Mouse (Mus musculus) kidney, embryonic 16.5 days (tissue): ENCODE results near the gene Atp6v0a1. TPM values are rescaled to one million over a fixed set of nuclear protein-coding genes. Genes with fewer than 3 reads are reported as not detected.

Source experiments
- ATAC-seq: fragments of 200-750 bp; cut with Nextera tagmentation; 2 replicates; pipeline ENCODE4 v1.8.0; 2017; ENCODE audit warnings: moderate TSS enrichment; ENCODE audit not compliant: low FRiP score, low TSS enrichment
- H3K27ac ChIP-seq: fragments of 300-500 bp; sonication (generic); 2 replicates; pipeline ENCODE4 v1.5.1; 2014; ENCODE audit warnings: low read length
- H3K27me3 ChIP-seq: fragments of 300-500 bp; sonication (generic); 2 replicates; pipeline ENCODE4 v1.6.1; 2014; ENCODE audit warnings: low read length, control low read depth, mixed read lengths; ENCODE audit not compliant: insufficient read depth
- H3K36me3 ChIP-seq: fragments of 300-500 bp; sonication (generic); 2 replicates; pipeline ENCODE4 v1.6.1; 2014; ENCODE audit warnings: low read length, control low read depth, mixed read lengths; ENCODE audit not compliant: insufficient read depth
- H3K4me1 ChIP-seq: fragments of 300-500 bp; sonication (generic); 2 replicates; pipeline ENCODE4 v1.6.1; 2014; ENCODE audit warnings: low read length, control low read depth, mixed read lengths; ENCODE audit not compliant: insufficient read depth
- H3K4me2 ChIP-seq: fragments of 300-500 bp; sonication (generic); replicated peaks from 2 replicates; pipeline ENCODE4 v1.6.1; 2014; ENCODE audit warnings: low read depth, low read length
- H3K4me3 ChIP-seq: fragments of 300-500 bp; sonication (generic); 2 replicates; pipeline ENCODE4 v1.5.1; 2014; ENCODE audit warnings: mild to moderate bottlenecking, low read length
- H3K9ac ChIP-seq: fragments of 300-500 bp; sonication (generic); replicated peaks from 2 replicates; pipeline ENCODE4 v1.6.1; 2014; ENCODE audit warnings: low read length
- H3K9me3 ChIP-seq: fragments of 300-500 bp; sonication (generic); 2 replicates; pipeline ENCODE4 v1.6.1; 2016; ENCODE audit warnings: low read length, control low read depth
- WGBS: fragments of 180-500 bp; shearing (Covaris S2); extraction: QIAGEN DNeasy Blood & Tissue Kit; methylation state at CpG from one replicate; pipeline ENCODE4 v1.1.7; 2014; 5-methylcytosine and 5-hydroxymethylcytosine counted together
- polyA plus RNA-seq: library from polyadenylated mRNA; unstranded; fragments of >200 nt; fragmentation: Nextera tagmentation; extraction: Ambion mirVana; gene quantifications from 2 replicates; pipeline ENCODE4 v1.2.1, GENCODE M21; 2015

Gene Atp6v0a1
- polyA plus RNA-seq, 1 experiment from 2014 or later = 42.2 TPM

DNA sequence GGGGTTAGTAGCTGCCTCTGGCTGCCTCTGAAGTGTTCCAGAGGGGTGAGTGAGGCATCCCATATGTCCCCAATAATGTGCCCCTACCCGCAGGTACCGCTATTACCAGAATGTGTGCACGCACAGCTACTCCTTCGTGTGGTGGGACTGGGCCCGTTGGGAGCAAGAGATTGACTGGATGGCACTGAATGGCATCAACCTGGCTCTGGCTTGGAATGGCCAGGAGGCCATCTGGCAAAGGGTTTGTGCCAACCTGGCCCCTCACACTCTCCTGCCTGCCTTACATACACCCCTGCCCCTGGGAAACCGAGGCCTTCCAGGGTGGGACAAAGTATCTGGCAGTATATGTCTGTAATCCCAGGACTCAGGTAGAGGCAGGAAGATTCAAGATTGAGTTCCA is 61.7 kb downstream of the Atp6v0a1 start:
- H3K36me3 ChIP-seq = no peaks in the 10 kb centered on the region
- H3K9ac ChIP-seq = peak overlapping the region; percentile 11; the same call in 1 of the 2 replicates
- WGBS = 78% methylated on average over 6 of the region's 6 CpGs
- H3K27me3 ChIP-seq = peaks cover 3% of the 10 kb centered on the region; the same call in 1 of the 2 replicates
- ATAC-seq = no peak
- no peak overlapping the region; the same call in 1 of the 2 replicates for H3K4me2 ChIP-seq
- no peak overlapping the region for H3K27ac ChIP-seq
- no peaks in the 10 kb centered on the region for H3K9me3 ChIP-seq
- no peak overlapping the region for H3K4me3 ChIP-seq
- H3K4me1 ChIP-seq = peaks cover 18% of the 10 kb centered on the region

DNA sequence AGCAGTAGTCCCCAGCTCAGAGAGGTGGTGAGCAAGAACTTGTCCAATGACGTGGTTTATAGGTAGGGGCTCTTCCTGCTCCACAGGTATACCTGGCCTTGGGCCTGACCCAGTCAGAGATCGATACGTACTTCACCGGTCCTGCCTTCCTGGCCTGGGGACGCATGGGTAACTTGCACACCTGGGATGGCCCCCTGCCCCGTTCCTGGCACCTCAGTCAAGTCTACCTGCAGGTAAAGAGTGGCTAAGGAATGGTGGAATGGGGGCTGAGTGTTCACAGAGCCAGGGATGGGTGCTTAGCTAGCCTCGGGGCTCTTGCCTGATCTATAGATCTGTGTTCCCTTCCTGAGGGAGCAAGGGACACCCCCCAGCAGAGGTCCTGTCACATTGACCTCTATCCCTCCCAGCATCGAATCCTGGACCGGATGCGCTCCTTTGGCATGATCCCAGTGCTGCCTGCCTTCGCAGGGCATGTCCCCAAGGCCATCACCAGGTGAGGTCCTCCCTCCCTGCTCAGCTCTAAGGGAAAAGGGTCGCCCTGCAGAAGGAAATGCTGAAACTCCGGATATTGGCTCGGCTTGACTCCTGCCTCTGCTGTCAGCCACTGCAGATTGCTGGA is 62.7 kb downstream of the Atp6v0a1 start:
- Histone ChIP-seq H3K9me3 (no peaks in the 10 kb centered on the region), H3K9ac (no peak overlapping the region), H3K4me3 (no peak overlapping the region), H3K4me1 (peaks cover 15% of the 10 kb centered on the region), H3K36me3 (no peaks in the 10 kb centered on the region), H3K4me2 (no peak overlapping the region), H3K27me3 (peaks cover 3% of the 10 kb centered on the region; the same call in 1 of the 2 replicates), H3K27ac (no peak overlapping the region)
- WGBS = 71% methylated on average over 14 of the region's 14 CpGs
- ATAC-seq = no peak

DNA sequence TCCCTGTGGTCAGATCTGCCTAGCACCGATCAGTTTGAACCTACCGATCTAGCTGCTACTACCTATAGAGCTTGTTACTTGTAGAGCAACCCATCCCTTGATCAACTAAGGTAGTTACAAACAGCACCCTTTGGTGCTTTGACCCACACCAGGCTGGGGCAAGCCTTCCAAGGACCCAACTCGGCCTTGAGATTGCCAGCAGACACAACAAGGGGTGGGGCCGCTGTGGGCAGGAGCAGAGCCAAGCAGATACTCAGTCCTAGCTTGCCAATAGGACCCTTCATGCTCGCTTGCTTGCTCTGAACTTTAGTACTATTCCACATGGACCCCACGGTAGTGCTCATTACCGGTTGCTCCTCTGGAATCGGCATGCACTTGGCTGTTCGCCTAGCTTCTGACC is 68.9 kb downstream of the Atp6v0a1 start, which contains the start of gene Hsd17b1:
Hsd17b1 (plus strand) TSS at position 291 of the 400 bp plus-strand sequence.
- Histone ChIP-seq H3K36me3 (no peaks in the 10 kb centered on the region), H3K4me2 (no peak within 1 kb of the TSS), H3K9ac (no peak within 1 kb of the TSS), H3K4me3 (no peak within 1 kb of the TSS), H3K27me3 (peaks cover 41% of the 10 kb centered on the region), H3K27ac (no peak within 1 kb of the TSS), H3K9me3 (no peaks in the 10 kb centered on the region), H3K4me1 (peaks cover 8% of the 10 kb centered on the region)
- ATAC-seq = no peak
- WGBS = 72% methylated on average over 9 of the region's 9 CpGs

DNA sequence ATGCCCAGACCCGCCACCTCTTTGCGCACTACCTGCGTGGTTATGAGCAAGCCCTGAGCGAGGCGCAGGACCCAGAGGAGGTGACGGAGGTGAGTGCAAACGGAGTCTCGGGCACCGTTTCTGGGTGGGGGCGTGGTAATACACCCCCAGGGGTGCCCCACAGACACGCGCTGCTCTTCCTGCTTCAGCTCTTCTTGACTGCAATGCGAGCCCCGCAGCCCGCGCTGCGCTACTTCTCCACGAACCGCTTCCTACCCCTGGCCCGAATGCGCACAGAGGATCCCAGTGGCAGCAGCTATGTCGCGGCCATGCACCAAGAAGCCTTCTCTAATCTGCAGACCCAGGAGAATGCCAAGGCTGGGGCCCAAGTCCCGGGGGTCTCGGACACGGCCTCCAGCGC is 70.5 kb downstream of the Atp6v0a1 start:
- Histone ChIP-seq H3K4me1 (peaks cover 17% of the 10 kb centered on the region), H3K9ac (no peak overlapping the region), H3K27me3 (peaks cover 41% of the 10 kb centered on the region), H3K27ac (no peak overlapping the region), H3K9me3 (no peaks in the 10 kb centered on the region), H3K4me3 (peak overlapping the region; percentile 5), H3K4me2 (peak overlapping the region; percentile 19), H3K36me3 (no peaks in the 10 kb centered on the region)
- no peak for ATAC-seq
- 3% methylated on average over 27 of the region's 27 CpGs for WGBS

DNA sequence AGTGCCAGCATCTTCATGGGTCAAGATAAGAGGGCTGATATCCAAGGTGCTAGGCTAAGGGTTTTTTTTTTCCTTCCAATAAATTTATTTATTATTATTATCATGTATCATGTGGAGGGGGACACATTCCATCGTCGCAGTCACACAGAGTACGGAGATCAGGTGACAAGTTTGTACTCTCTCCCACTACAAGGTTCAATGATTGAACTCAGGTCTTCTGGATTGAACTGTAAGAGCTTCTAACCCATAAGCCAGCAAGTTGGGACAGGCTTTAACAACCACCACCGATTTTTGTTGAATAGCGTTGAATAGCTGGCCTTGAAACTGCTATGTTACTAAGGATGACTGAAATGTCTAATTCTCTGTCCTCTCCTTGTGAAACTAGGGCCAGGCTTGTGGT is 71.2 kb downstream of the Atp6v0a1 start:
- H3K27ac ChIP-seq = no peak overlapping the region
- 59% methylated on average over 5 of the region's 5 CpGs for WGBS

GRCm38 (mm10) chr11:101081659-101082058 is 72.4 kb downstream of the Atp6v0a1 start:
- peak overlapping the region; percentile 60 for H3K9ac ChIP-seq
- peak overlapping the region; percentile 89 for H3K4me2 ChIP-seq
- 5% methylated on average over 10 of the region's 10 CpGs for WGBS
- no peaks in the 10 kb centered on the region for H3K9me3 ChIP-seq
- peak overlapping the region; percentile 90 for H3K4me3 ChIP-seq
- peaks cover 4% of the 10 kb centered on the region; the same call in 1 of the 2 replicates for H3K36me3 ChIP-seq
- peaks cover 41% of the 10 kb centered on the region for H3K27me3 ChIP-seq
- H3K4me1 ChIP-seq = peaks cover 27% of the 10 kb centered on the region
- ATAC-seq = no peak
- H3K27ac ChIP-seq = peak overlapping the region; percentile 87

More for the DNA sequence above, 71.2 kb downstream of the Atp6v0a1 start:
- Histone ChIP-seq H3K36me3 (peaks cover 4% of the 10 kb centered on the region; the same call in 1 of the 2 replicates), H3K4me2 (no peak overlapping the region), H3K9me3 (no peaks in the 10 kb centered on the region), H3K4me3 (no peak overlapping the region), H3K9ac (no peak overlapping the region), H3K27me3 (peaks cover 41% of the 10 kb centered on the region), H3K4me1 (peaks cover 17% of the 10 kb centered on the region)
- ATAC-seq = no peak

GRCm38 (mm10) chr11:101082208-101083082 is 73.2 kb downstream of the Atp6v0a1 start, which contains the start of gene Coasy:
TSS of gene Coasy (plus strand) at chr11:101082565.
- peak; percentile 88 for ATAC-seq
- under 1% methylated on average over 51 of the region's 51 CpGs for WGBS

DNA sequence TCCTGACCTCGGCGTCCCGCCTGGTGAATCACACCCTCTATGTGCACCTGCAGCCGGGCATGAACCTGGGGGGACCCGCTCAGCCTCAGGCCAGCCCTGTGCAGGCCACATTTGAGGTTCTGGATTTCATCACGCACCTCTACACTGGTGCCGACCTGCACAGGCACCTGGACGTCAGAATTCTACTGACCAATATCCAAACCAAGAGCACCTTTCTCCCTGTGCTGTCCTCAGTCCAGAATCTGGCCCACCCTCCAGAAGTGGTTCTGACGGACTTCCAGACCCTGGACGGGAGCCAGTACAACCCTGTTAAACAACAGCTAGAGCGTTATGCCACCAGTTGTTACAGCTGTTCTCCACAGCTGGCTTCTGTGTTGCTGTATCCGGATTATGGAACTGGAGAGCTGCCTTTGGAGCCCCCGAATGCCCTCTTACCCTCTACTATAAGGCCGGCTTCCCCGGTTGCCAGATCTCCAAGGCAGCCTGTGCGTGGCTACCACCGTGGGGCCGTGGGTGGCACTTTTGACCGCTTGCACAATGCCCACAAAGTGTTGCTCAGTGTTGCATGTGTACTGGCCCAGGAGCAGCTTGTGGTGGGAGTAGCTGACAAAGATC is 73.9 kb downstream of the Atp6v0a1 start:
- peak overlapping the region; percentile 89 for H3K4me2 ChIP-seq
- 24% methylated on average over 19 of the region's 19 CpGs for WGBS
- peak overlapping the region; percentile 95 for H3K9ac ChIP-seq
- H3K27ac ChIP-seq = peak overlapping the region; percentile 91
- no peak for ATAC-seq
- H3K36me3 ChIP-seq = peaks cover 4% of the 10 kb centered on the region; the same call in 1 of the 2 replicates
- peaks cover 33% of the 10 kb centered on the region for H3K27me3 ChIP-seq
- H3K4me1 ChIP-seq = peaks cover 35% of the 10 kb centered on the region
- no peaks in the 10 kb centered on the region for H3K9me3 ChIP-seq
- peak overlapping the region; percentile 90 for H3K4me3 ChIP-seq

More at GRCm38 (mm10) chr11:101082208-101083082, 73.2 kb downstream of the Atp6v0a1 start, which contains the start of gene Coasy:
- peak within 1 kb of the TSS; percentile 89 for H3K4me2 ChIP-seq
- peaks cover 40% of the 10 kb centered on the region for H3K27me3 ChIP-seq
- no peaks in the 10 kb centered on the region for H3K9me3 ChIP-seq
- H3K9ac ChIP-seq = peak within 1 kb of the TSS; percentile 95
- H3K36me3 ChIP-seq = peaks cover 4% of the 10 kb centered on the region; the same call in 1 of the 2 replicates
- peak within 1 kb of the TSS; percentile 91 for H3K27ac ChIP-seq
- H3K4me3 ChIP-seq = peak within 1 kb of the TSS; percentile 90
- H3K4me1 ChIP-seq = peaks cover 28% of the 10 kb centered on the region

DNA sequence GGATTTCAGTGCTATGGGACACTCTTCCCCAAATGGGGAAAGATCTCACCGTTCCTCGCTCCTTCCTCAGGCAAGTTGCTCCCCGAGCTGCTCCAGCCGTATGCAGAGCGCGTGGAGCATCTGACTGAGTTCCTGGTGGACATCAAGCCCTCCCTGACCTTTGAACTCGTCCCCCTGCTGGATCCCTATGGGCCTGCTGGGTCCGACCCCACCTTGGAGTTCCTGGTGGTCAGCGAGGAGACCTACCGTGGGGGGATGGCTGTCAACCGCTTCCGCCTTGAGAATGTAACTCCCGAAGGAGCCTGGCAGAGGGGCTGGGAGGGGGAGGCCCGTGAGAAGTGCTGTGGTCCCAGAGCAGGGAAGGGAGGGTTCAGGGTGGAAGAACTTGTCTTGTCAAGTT is 75.0 kb downstream of the Atp6v0a1 start:
- no peak overlapping the region for H3K4me2 ChIP-seq
- H3K36me3 ChIP-seq = peaks cover 4% of the 10 kb centered on the region; the same call in 1 of the 2 replicates
- no peaks in the 10 kb centered on the region for H3K9me3 ChIP-seq
- ATAC-seq = no peak
- WGBS = 88% methylated on average over 14 of the region's 14 CpGs
- no peak overlapping the region for H3K4me3 ChIP-seq
- H3K4me1 ChIP-seq = peaks cover 36% of the 10 kb centered on the region
- H3K27me3 ChIP-seq = peaks cover 22% of the 10 kb centered on the region
- H3K27ac ChIP-seq = no peak overlapping the region
- H3K9ac ChIP-seq = no peak overlapping the region
